Mouse (Mus musculus) heart, adult 8-10 months (tissue): ENCODE data around the gene Slc35d1. TPM values are rescaled to one million over a fixed set of nuclear protein-coding genes. Genes with fewer than 3 reads are reported as not detected.
"Not testable (repeated sequence)": the region's sequence is repeated elsewhere in the genome, so short reads cannot be mapped to it uniquely, and the experiment has no call there.

Experiments
- DNase-seq: peaks from one replicate; pipeline ENCODE4 v3.0.0; 2022; ENCODE audit warnings: low spot score
- total RNA-seq, 4 experiments: library from RNA; stranded (reverse); gene quantifications; 2 replicates each; pipeline ENCODE4 v1.2.4; 2022

The Slc35d1 gene
- total RNA-seq, 4 experiments from 2014 or later, result 6.6 to 9.8 (median 8.6) TPM

GRCm38 (mm10) chr4:103188786-103189640, 26.0 kb downstream of the Slc35d1 start:
- no peak for DNase-seq

DNA sequence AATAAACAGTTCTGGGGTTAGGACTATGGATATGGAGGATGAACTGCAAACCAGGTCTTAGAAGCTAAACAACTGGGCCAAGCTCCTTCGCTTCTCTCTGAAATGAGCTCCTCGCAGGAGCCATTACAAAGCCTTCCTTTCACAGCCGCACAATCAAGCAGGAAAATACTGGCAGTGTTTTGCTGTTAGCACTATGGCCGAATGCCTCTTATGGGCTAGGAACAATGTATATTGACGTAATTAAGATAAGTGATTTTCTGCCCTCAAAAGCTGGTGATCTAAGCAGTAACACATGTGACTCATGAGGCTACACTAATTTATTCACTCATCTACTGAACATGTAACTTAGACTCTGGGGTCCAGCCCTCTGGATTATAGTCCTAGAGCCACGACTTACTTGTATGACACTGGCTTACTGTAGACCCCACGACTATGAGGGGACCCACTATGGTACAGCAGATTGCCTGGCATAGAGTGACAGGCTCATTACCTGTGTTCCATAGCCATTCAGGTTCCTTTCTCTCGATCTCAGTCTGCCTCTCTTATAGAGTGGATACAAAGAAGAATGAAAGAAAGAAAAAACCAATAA, 34.6 kb downstream of the Slc35d1 start:
- DNase-seq, result no peak

DNA sequence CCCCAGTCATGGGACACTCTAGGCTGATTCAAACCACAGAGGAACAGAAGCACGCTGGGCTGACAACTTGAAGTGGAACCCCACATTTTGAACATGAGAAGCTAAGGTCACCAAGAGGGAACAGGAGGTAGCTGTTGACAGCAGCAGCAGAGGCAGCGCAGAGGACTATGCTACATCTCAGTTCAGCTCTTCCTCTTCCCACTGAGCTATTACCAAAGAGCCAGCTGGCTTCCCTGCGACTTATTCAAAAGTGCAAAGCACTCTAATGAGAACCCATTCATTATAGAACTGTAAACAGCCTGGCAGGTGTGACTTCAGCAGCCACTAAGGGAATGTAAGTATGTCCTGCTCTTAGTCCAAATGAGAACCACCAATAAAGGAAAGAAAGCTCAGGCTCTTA, 35.4 kb downstream of the Slc35d1 start:
- DNase-seq, result no peak

DNA sequence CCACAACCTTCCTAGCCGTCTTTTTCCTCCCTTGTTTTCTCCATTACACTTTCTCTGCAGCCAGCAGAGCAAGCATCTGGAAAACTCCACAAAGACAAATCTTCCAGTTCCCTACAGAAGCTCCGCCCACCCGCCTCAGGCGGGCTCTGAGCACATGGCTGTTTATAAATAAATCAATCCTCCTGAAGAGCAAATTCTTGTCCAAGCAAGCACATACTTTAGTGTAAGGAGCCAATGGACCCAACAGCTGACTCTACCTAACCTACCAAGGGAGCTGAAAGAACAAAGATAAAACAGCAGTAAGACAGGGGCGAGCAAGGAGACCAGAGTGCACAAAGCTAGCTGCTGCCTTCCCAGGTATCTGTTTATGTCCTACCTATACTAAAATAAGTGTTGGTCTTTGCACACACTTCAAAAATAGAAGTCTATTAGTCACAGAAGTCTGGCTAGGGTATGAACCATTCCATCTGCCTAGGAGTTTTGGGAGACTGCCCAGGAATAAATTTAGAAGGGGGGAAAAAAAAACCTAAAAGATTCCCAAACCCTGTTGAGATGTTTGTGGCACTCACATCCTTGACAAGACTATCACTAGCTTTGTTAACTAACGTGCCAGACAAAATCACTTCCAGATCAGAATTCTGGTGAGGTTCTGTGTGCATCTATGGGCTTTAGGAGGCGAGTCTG, 36.2 kb downstream of the Slc35d1 start:
- peak; percentile 44 for DNase-seq

DNA sequence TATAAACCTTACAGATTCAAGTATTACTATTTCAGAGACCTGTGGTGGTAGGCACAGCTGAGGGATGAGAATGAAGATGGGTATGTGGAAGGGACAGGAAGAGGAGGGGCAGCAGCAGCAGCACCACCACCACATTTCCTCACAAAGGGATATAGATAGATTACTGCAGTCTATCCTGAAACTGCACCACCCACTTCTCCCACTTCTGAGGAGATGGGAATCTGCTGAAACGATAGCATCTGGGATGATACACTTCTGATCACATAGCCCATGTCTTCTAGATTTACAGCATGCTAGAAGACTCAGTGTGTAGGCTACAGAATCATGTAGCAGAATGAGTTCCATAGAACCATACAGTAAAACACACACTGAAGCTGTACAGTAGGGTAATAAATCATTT, 37.3 kb downstream of the Slc35d1 start:
- DNase-seq, result no peak

DNA sequence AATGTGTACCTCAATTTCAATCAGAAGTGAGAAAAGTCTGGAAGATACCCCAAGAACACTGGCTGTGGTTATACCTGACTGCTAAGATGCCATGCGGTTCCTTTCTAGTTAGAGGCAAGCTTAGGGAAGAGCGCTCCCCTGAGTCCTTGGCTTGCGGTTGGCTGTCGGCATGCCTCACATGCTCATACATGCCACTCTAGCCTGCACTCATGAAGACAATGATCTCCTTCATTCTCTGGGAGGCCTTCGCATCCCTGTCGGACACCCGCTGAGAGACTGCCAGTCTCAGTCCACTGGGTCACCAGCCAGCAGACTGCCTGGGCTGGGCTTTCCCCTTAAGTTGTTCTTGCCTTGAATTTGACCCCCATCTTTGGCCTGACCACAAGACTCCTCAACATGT, 41.0 kb downstream of the Slc35d1 start:
- no peak for DNase-seq

- DNase-seq, result no peak
Observed at GRCm38 (mm10) chr4:103173507-103173906, 41.5 kb downstream of the Slc35d1 start.

DNA sequence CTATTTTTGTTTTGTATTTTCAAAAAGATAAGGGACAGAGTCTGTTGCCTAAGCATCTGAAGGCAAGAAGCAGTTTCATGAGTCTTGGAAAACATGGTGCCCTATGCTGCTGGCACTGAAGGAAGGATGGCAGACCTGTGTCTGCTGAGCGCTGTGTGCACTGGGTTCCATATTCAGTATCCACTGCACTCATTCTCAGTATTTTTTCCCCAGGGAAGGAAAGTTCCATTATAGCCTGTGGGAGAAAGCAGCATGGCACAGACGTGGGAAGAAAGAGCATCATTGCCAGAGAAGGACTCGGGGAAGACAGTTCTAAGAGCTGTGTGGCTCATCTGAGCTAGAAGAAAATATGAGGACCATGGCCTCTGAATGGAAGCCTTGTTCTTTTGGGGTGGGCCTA, 43.7 kb downstream of the Slc35d1 start:
- no peak for DNase-seq

DNA sequence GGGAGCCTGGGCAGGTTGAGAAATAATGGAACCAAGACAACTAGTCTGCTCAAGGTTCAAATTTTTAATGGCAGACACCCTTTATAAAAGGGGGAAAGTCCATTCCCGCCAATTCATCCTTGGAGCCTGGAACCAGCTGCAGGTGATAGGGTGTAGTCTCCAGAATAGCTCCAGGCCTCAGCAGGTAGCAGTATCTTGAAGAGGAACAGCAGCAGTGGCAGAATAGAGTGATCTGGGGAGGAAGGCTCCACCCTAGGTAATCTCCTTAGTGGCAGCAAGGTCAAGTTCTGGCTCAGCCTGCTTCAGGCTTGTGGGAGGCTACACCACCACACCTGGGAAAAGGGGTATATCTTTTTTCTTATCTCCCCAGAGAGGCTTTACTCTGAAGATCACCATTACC, 48.8 kb downstream of the Slc35d1 start:
- not testable (repeated sequence) for DNase-seq

DNA sequence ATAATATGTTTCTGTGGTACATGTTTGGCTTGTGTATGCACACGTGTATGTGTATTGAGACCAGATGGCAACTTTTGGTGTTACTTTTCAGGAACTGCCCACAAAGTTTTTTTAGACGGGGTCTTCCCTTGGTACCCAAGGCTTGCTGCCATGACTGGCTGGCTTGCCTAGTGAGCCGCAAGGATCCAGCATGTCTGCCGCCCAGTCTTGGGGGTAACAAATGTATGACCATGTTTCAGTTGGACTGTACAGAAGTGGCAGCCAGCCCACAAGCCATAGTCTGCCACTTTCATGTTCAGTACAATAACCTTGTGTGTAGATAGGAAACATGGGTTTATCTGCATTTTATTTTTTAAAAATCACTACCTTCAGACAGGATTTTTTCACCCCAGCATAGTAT, 56.2 kb downstream of the Slc35d1 start:
- no peak for DNase-seq

- DNase-seq, result no peak
Observed at GRCm38 (mm10) chr4:103151946-103152345, 63.0 kb downstream of the Slc35d1 start.

DNA sequence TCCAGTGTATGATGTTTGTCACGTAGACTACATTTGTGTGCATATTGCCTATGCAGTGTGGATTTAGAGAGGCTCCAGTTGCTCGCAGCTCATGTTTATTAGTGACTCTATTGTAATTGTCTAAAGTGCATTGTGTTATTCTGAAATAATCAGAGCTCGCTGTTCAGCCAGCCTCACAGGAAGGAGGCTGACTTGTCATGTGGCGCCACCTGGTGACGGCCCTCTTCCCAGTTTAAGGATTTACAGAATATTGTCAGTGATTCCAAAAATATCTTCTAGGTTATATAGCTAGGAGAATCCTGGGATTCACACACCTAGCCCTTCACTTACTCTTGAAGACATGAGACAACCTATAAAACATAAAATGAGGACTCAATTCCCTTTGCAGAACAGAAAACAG, 68.6 kb downstream of the Slc35d1 start:
- DNase-seq, result peak; percentile 69

GRCm38 (mm10) chr4:103136946-103137345, 78.0 kb downstream of the Slc35d1 start:
- no peak for DNase-seq

DNA sequence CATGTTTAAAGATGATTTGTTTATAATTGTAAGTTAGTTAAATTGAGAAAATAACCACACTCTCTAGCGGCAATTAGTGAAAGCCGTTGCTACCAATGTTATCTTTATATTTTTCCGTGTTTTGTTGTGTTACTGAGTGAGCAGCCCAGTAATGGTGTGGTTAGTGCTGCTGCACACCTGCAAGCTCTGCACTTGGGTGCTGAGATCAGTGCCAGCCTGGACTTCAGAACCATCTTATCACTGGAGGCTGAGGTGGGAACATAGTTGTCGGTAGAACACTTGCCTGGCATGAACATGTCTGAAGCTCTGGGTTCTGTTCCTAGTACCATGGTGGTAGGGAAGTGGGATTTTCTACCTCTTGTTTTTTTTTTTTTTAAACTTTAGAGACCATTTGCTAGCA, 88.4 kb downstream of the Slc35d1 start:
- no peak for DNase-seq

DNA sequence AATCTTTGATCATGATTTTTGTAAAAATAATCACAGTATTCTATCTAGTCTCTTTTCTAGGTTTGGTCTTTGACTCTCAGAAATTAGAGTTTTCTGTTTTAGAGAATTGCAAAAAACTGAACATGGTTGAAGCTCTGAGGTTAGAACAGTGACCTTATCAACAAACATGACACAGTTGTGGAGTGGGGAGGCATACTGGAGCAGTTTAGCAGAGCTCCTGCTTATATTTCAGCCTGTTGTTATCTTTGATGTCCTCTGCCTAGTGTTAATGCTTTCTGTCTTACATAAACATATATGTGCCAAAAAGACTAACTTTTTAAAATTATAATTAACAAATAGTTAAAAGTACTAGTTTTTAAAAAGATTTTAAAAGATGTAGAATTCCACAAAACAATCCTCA, 91.4 kb downstream of the Slc35d1 start:
- DNase-seq, result no peak

DNA sequence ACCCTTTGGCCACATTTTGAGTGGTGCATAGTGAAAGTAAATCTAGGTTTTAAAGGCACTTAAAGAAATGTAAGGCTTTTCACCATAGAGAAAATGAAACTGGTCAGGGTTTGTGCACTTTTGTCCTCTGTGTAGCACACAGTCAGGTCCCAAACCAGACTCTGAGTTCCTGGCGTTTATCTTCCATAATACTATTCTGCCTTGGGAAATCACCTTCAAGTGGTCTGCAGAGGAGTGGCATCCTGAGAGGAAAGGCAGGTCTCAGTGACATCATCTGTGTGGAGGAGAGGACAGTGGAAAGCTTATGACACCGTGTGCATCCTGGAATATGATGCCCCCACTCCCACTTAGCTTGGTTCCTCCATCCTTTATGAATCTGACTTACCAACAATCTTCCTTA, 91.9 kb downstream of the Slc35d1 start:
- DNase-seq, result no peak

- no peak for DNase-seq
Observed at GRCm38 (mm10) chr4:103120874-103121389, 94.0 kb downstream of the Slc35d1 start.

Other genes with a start within 250 kb of the Slc35d1 start
- gene Tctex1d1, start 236.6 kb downstream of the Slc35d1 start, total RNA-seq, result not detected
- gene Insl5, start 188.3 kb downstream of the Slc35d1 start, total RNA-seq, result not detected
- gene Mier1, start 100.8 kb downstream of the Slc35d1 start, total RNA-seq, result 10 to 100 TPM; 27.8 to 32.0 (median 29.6) TPM
- gene Wdr78, start 100.6 kb downstream of the Slc35d1 start, total RNA-seq, result 1 to 10 TPM in 1 of 4 experiments, under 1 TPM in 3; 0.73 to 1.1 (median 0.83) TPM
- gene 4921539E11Rik, start 75.7 kb upstream of the Slc35d1 start, total RNA-seq, result not detected
- 10 to 100 TPM; 40.4 to 47.1 (median 43.0) TPM for gene Oma1, start 98.6 kb upstream of the Slc35d1 start, total RNA-seq